Mouse (Mus musculus): ENCODE measurements around the gene Pdcd10. TPM values are rescaled to one million over a fixed set of nuclear protein-coding genes. Genes with fewer than 3 reads are reported as not detected.

Gene Pdcd10
- total and polyA plus RNA-seq, 2 experiments from 2014 or later = 42.1 to 51.3 TPM

GRCm38 (mm10) chr3:75534045-75534834, 22.4 kb downstream of the Pdcd10 start:
- Histone ChIP-seq H3K9me3 (replicated peaks; ENCODE audit: control insufficient read depth, low read length) (no peaks in the 10 kb centered on the region), H3K9ac (replicated peaks; ENCODE audit: low read depth, low read length) (no peak overlapping the region), H3K4me2 (ENCODE audit: low read depth, low read length) (no peak overlapping the region), H3K27ac (ENCODE audit: low read depth) (no peak overlapping the region), H3K36me3 (replicated peaks; ENCODE audit: control insufficient read depth, insufficient read depth, low read length) (peaks cover 10% of the 10 kb centered on the region), H3K4me1 (ENCODE audit: control insufficient read depth, insufficient read depth) (0 out of 2 replicates have a peak, but pooled peaks cover 3% of the 10 kb centered on the region), H3K4me3 (ENCODE audit: low read depth, low read length) (no peak overlapping the region), H3K27me3 (ENCODE audit: control insufficient read depth, insufficient read depth, low read length) (no peaks in the 10 kb centered on the region)
- DNase-seq (ENCODE audit: low spot score) (no peak), ATAC-seq (ENCODE audit: insufficient read depth, low read depth) (no peak)
- 54% methylated on average over 3 of the region's 3 CpGs for WGBS
- TF ChIP-seq CTCF (IDR thresholded peaks at IDR 0.05; ENCODE audit: low read depth) (no peak), EP300 (IDR thresholded peaks at IDR 0.05; ENCODE audit: low read depth) (no peak)

DNA sequence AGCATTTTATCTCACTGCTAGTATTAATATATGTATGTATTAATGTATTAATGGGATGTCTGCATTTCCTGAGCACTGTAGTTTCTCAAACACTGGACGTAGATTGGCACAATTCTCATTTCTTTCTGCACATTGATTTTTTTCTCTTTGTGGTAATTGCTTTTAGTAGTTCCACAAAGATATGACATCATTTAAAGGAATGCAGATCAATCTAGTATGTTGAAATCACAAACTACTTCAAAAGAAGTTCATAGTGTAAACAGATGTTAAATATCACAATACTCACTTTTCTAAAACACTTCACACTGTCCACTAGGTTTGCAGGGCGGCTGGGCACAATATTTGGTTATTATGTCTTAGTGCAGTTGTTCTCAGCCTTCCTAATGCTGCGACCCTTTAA, 25.6 kb downstream of the Pdcd10 start:
- no peak for TF ChIP-seq EP300 (IDR thresholded peaks at IDR 0.05; ENCODE audit: low read depth)
- no peak for TF ChIP-seq CTCF (IDR thresholded peaks at IDR 0.05; ENCODE audit: low read depth)
- no peak for ATAC-seq (ENCODE audit: insufficient read depth, low read depth)
- 0 out of 2 replicates have a peak, but pooled peaks cover 3% of the 10 kb centered on the region for H3K4me1 ChIP-seq (ENCODE audit: control insufficient read depth, insufficient read depth)

GRCm38 (mm10) chr3:75522527-75522926, 34.1 kb downstream of the Pdcd10 start:
- Histone ChIP-seq H3K4me3 (ENCODE audit: low read depth, low read length) (no peak overlapping the region), H3K36me3 (replicated peaks; ENCODE audit: control insufficient read depth, insufficient read depth, low read length) (peaks cover 47% of the 10 kb centered on the region), H3K27me3 (ENCODE audit: control insufficient read depth, insufficient read depth, low read length) (no peaks in the 10 kb centered on the region), H3K9me3 (replicated peaks; ENCODE audit: control insufficient read depth, low read length) (no peaks in the 10 kb centered on the region), H3K4me1 (ENCODE audit: control insufficient read depth, insufficient read depth) (0 out of 2 replicates have a peak, but pooled peaks cover 3% of the 10 kb centered on the region), H3K9ac (replicated peaks; ENCODE audit: low read depth, low read length) (no peak overlapping the region), H3K4me2 (ENCODE audit: low read depth, low read length) (no peak overlapping the region), H3K27ac (ENCODE audit: low read depth) (no peak overlapping the region)
- WGBS = 71% methylated on average over 1 of the region's 1 CpGs
- no peak for ATAC-seq (ENCODE audit: insufficient read depth, low read depth)
- no peak for TF ChIP-seq EP300 (IDR thresholded peaks at IDR 0.05; ENCODE audit: low read depth)
- no peak for TF ChIP-seq CTCF (IDR thresholded peaks at IDR 0.05; ENCODE audit: low read depth)
- no peak for DNase-seq (ENCODE audit: low spot score)

More for the DNA sequence above, 25.6 kb downstream of the Pdcd10 start:
- Histone ChIP-seq H3K9me3 (replicated peaks; ENCODE audit: control insufficient read depth, low read length) (no peaks in the 10 kb centered on the region), H3K9ac (replicated peaks; ENCODE audit: low read depth, low read length) (no peak overlapping the region), H3K4me3 (ENCODE audit: low read depth, low read length) (no peak overlapping the region), H3K27ac (ENCODE audit: low read depth) (no peak overlapping the region), H3K4me2 (ENCODE audit: low read depth, low read length) (no peak overlapping the region), H3K36me3 (replicated peaks; ENCODE audit: control insufficient read depth, insufficient read depth, low read length) (peaks cover 28% of the 10 kb centered on the region), H3K27me3 (ENCODE audit: control insufficient read depth, insufficient read depth, low read length) (no peaks in the 10 kb centered on the region)
- WGBS = 86% methylated on average over 3 of the region's 3 CpGs
- no peak for DNase-seq (ENCODE audit: low spot score)

DNA sequence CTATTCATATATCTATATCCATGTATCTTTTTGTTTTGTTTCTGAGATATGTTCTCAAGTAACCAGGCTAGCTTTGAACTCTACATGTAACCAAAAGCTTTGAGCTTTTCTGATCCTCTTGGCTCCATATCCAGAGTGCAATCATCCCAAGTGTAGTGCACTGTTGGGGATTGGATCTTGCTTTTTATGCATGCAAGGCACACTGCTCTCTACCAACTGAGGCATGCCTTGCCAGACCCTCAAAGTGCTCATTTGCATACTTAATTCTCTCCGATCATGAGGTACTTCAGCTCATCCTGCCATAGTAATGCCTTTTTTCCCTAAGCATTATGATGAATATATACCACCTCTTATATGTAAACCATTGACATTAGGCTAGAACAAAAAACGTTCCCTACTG, 35.3 kb downstream of the Pdcd10 start:
- TF ChIP-seq CTCF (IDR thresholded peaks at IDR 0.05; ENCODE audit: low read depth) = no peak
- TF ChIP-seq EP300 (IDR thresholded peaks at IDR 0.05; ENCODE audit: low read depth) = no peak
- Histone ChIP-seq H3K27me3 (ENCODE audit: control insufficient read depth, insufficient read depth, low read length) (no peaks in the 10 kb centered on the region), H3K27ac (ENCODE audit: low read depth) (no peak overlapping the region), H3K9ac (replicated peaks; ENCODE audit: low read depth, low read length) (no peak overlapping the region), H3K4me1 (ENCODE audit: control insufficient read depth, insufficient read depth) (0 out of 2 replicates have a peak, but pooled peaks cover 3% of the 10 kb centered on the region), H3K4me2 (ENCODE audit: low read depth, low read length) (no peak overlapping the region), H3K9me3 (replicated peaks; ENCODE audit: control insufficient read depth, low read length) (no peaks in the 10 kb centered on the region), H3K4me3 (ENCODE audit: low read depth, low read length) (no peak overlapping the region), H3K36me3 (replicated peaks; ENCODE audit: control insufficient read depth, insufficient read depth, low read length) (peaks cover 35% of the 10 kb centered on the region)
- DNase-seq (ENCODE audit: low spot score) = no peak
- ATAC-seq (ENCODE audit: insufficient read depth, low read depth) = no peak
- WGBS = 78% methylated on average over 2 of the region's 2 CpGs

DNA sequence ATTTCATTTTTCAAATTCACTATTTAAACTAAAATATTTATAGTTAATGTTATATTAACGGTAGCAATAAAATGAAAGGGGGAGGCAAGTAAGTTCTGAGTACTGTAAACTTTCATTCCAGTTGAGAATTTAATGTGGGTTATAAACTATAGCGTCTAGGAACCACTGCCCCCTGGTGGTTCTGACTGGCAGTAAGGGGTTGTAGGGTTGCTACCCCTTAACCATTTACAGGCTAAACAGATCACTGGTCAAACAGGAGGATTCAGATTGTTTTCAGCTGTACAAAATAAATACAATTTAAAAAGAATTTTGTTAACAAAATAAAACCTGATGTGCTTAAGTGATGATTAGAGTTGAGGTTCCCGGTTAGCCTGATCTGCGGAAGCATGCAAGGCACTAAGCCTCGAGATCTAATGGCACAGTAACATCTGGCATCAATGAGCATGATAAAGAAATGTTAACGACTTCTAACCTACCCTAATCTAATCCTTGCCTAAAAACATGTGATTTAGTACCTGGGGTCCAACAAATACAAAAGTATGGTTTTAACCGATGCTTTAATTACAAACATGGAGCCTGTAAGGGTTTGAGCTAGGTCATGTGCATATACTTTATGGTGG, 38.9 kb downstream of the Pdcd10 start:
- no peak for TF ChIP-seq EP300 (IDR thresholded peaks at IDR 0.05; ENCODE audit: low read depth)
- TF ChIP-seq CTCF (IDR thresholded peaks at IDR 0.05; ENCODE audit: low read depth) = peak; percentile 70
- H3K27me3 ChIP-seq (ENCODE audit: control insufficient read depth, insufficient read depth, low read length) = no peaks in the 10 kb centered on the region
- H3K9ac ChIP-seq (replicated peaks; ENCODE audit: low read depth, low read length) = no peak overlapping the region
- ATAC-seq (ENCODE audit: insufficient read depth, low read depth) (no peak), DNase-seq (ENCODE audit: low spot score) (no peak)
- H3K36me3 ChIP-seq (replicated peaks; ENCODE audit: control insufficient read depth, insufficient read depth, low read length) = peaks cover 29% of the 10 kb centered on the region
- 75% methylated on average over 7 of the region's 7 CpGs for WGBS
- H3K4me2 ChIP-seq (ENCODE audit: low read depth, low read length) = no peak overlapping the region
- H3K27ac ChIP-seq (ENCODE audit: low read depth) = no peak overlapping the region
- H3K4me1 ChIP-seq (ENCODE audit: control insufficient read depth, insufficient read depth) = 0 out of 2 replicates have a peak, but pooled peaks cover 1% of the 10 kb centered on the region
- H3K4me3 ChIP-seq (ENCODE audit: low read depth, low read length) = no peak overlapping the region
- H3K9me3 ChIP-seq (replicated peaks; ENCODE audit: control insufficient read depth, low read length) = no peaks in the 10 kb centered on the region

All from heart, postnatal 0 days (tissue).